Mouse (Mus musculus): ENCODE data around the gene Gpr182.

GRCm38 (mm10) chr10:127712736-127713135 lies 38.8 kb downstream of the Gpr182 start:
- TF ChIP-seq POLR2A (IDR thresholded peaks at IDR 0.05; ENCODE audit: control insufficient read depth in 1 of 2, insufficient read depth in 1 of 2, low read depth in 1 of 2, low read length in 2 of 2, poor library complexity in 1 of 2) (no peak), CTCF (IDR thresholded peaks at IDR 0.05 in 2 of 3, conservative IDR thresholded peaks at IDR 0.05 in 1 of 3; ENCODE audit: control insufficient read depth in 1 of 3, insufficient read depth in 1 of 3, low read depth in 2 of 3, low read length in 3 of 3, poor library complexity in 1 of 3, severe bottlenecking in 1 of 3) (no peak), RAD21 (IDR thresholded peaks at IDR 0.05; ENCODE audit: low read depth, low read length) (no peak), MAX (IDR thresholded peaks at IDR 0.05; ENCODE audit: low read length) (no peak), CHD1 (IDR thresholded peaks at IDR 0.05; ENCODE audit: low read depth, low read length) (no peak), SMC3 (IDR thresholded peaks at IDR 0.05; ENCODE audit: low read depth, low read length) (no peak), TAL1 (IDR thresholded peaks at IDR 0.05; ENCODE audit: low read length) (no peak), USF1 (IDR thresholded peaks at IDR 0.05; ENCODE audit: low read depth, low read length) (no peak), USF2 (IDR thresholded peaks at IDR 0.05; ENCODE audit: borderline replicate concordance in 1 of 2, insufficient read depth in 1 of 2, low read depth in 1 of 2, low read length in 2 of 2) (no peak), CHD2 (IDR thresholded peaks at IDR 0.05; ENCODE audit: low read length) (no peak), ZMIZ1 (IDR thresholded peaks at IDR 0.05; ENCODE audit: low read depth, low read length) (no peak), GATA1 (IDR thresholded peaks at IDR 0.05; ENCODE audit: low read depth, low read length) (no peak), TBP (IDR thresholded peaks at IDR 0.05; ENCODE audit: low read depth, low read length) (no peak), POLR2AphosphoS2 (IDR thresholded peaks at IDR 0.05; ENCODE audit: low read length) (no peak)

Data from MEL (cell line).